Mouse (Mus musculus) spleen, adult 10 weeks (tissue): ENCODE data around the gene Pck1. TPM values are rescaled to one million over a fixed set of nuclear protein-coding genes. Genes with fewer than 3 reads are reported as not detected.

Experiments used
- polyA plus RNA-seq: library from polyadenylated mRNA; stranded (reverse); fragments of 350-450 nt; fragmentation: Illumina TruSeq; extraction: RNeasy Lipid Tissue Mini Kit (QIAGEN cat#74804); gene quantifications from one replicate; pipeline ENCODE4 v1.2.3, GENCODE M21; 2015; ENCODE audit warnings: low replicate concordance; ENCODE audit not compliant: insufficient read depth

Pck1 gene
- 0.68 TPM for polyA plus RNA-seq

DNA sequence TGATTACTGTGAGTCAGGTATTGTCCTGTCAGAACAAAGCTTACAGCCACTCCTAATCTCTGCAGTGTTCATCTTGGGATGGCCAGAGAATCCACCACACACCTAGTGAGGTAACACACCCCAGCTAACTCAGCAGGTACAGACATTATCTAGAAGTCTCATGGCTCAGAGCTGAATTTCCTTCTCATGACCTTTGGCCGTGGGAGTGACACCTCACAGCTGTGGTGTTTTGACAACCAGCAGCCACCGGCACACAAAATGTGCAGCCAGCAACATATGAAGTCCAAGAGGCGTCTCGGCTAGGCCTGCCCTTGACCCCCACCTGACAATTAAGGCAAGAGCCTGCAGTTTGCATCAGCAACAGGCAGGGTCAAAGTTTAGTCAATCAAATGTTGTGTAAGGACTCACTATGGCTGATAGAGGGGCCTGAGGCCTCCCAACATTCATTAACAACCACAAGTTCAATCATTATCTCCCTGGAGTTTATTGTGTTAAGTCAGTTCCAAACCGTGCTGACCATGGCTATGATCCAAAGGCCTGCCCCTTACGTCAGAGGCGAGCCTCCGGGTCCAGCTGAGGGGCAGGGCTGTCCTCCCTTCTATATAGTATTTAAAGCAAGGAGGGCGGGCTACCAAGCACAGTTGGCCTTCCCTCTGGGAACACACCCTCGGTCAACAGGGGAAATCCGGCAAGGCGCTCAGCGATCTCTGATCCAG is at the start of gene Pck1:
Gene Pck1 (plus strand): TSS at position 613 of the 716 bp plus-strand sequence.

DNA sequence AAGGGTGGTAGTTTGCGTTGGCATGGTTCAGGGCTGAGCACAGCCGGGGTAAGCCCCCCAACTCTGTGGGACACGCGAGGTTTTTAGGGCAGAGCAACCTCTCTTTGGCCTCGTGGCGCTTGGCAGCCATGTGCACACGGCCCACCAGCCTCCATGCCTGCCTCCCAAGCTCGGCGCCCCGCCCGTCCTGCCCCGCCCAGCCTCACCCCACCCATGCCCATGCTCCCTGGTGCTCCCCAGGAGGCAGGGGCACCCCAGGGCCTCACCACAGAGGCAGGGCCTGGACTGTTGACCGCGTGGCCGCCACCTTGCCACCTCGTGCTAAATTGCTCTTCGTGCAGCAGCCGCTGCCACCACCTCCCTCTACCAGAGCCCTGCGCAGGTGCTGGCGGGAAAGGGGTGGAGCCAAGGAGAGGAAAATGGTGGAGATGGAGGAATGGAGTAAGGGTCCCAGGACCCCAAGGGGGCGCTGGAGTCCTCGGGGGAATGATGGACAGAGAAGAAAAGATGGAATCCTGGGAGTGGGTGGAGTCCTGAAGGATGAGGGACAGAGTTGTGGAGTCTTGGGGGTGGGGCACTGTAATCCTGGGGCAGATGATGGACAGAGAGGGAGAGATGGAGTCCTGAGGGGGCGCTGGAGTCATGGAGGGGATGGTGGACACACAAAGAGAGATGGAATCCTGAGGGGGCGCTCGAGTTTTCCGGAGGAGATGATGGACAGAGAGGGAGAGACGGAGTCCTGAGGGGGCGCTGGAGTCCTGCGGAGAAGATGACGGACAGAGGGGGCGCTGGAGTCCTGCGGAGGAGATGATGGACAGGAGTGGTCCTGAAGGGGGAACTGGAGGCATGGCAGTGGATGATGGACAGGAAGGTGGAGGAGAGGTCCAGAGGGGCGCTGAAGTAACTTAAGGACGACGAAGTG is 33.6 kb upstream of the Pck1 start, which contains the start of gene Ctcfl:
Gene Ctcfl (minus strand): TSS at position 503 of the 922 bp plus-strand sequence.

Other genes with a start within 250 kb of the Pck1 start
- gene Bmp7, start 212.7 kb upstream of the Pck1 start, polyA plus RNA-seq: 0.23 TPM
- gene Spo11, start 175.3 kb upstream of the Pck1 start, polyA plus RNA-seq: 2.9 TPM
- gene Rae1, start 152.9 kb upstream of the Pck1 start, polyA plus RNA-seq: 80.4 TPM
- gene Rbm38, start 132.6 kb upstream of the Pck1 start, polyA plus RNA-seq: 19.0 TPM
- gene Ctcfl, start 33.5 kb upstream of the Pck1 start, polyA plus RNA-seq: not detected
- gene Zbp1, start 65.9 kb downstream of the Pck1 start, polyA plus RNA-seq: 43.6 TPM
- 3.3 TPM for gene Pmepa1, start 123.5 kb downstream of the Pck1 start, polyA plus RNA-seq